Mouse (Mus musculus) kidney, postnatal 0 days (tissue): ENCODE results near the gene Rhebl1. TPM values are rescaled to one million over a fixed set of nuclear protein-coding genes. Genes with fewer than 3 reads are reported as not detected.

Source experiments
- ATAC-seq: fragments of 200-750 bp; cut with Nextera tagmentation; replicated peaks from 2 replicates; pipeline ENCODE4 v1.8.0; 2017; ENCODE audit warnings: low read depth, moderate number of reproducible peaks, moderate TSS enrichment, moderate library complexity; ENCODE audit not compliant: low FRiP score
- DNase-seq: peaks from one replicate; pipeline ENCODE4 v3.0.0-alpha.2; 2016; ENCODE audit warnings: low spot score
- H3K27ac ChIP-seq: fragments of 300-500 bp; sonication (generic); 2 replicates; pipeline ENCODE4 v1.5.1; 2014; ENCODE audit warnings: mild to moderate bottlenecking
- H3K27me3 ChIP-seq: fragments of 300-500 bp; sonication (generic); 2 replicates; pipeline ENCODE4 v1.6.1; 2014; ENCODE audit warnings: low read length, mixed read lengths; ENCODE audit not compliant: insufficient read depth
- H3K36me3 ChIP-seq: fragments of 300-500 bp; sonication (generic); 2 replicates; pipeline ENCODE4 v1.6.1; 2014; ENCODE audit warnings: low read length, mixed read lengths; ENCODE audit not compliant: insufficient read depth
- H3K4me1 ChIP-seq: fragments of 300-500 bp; sonication (generic); replicated peaks from 2 replicates; pipeline ENCODE4 v1.6.1; 2014; ENCODE audit warnings: antibody characterized with exemption, low read length, mixed read lengths; ENCODE audit not compliant: insufficient read depth
- H3K4me2 ChIP-seq: fragments of 300-500 bp; sonication (generic); 2 replicates; pipeline ENCODE4 v1.6.1; 2014; ENCODE audit warnings: mild to moderate bottlenecking, low read length, moderate library complexity, mixed read lengths
- H3K4me3 ChIP-seq: fragments of 300-500 bp; sonication (generic); replicated peaks from 2 replicates; pipeline ENCODE4 v1.5.1; 2014; ENCODE audit warnings: low read depth, low read length
- H3K9ac ChIP-seq: fragments of 300-500 bp; sonication (generic); 2 replicates; pipeline ENCODE4 v1.6.1; 2014; ENCODE audit warnings: low read depth, low read length
- H3K9me3 ChIP-seq: fragments of 300-500 bp; sonication (generic); replicated peaks from 2 replicates; pipeline ENCODE4 v1.6.1; 2016; ENCODE audit warnings: low read length, inconsistent platforms, mixed read lengths
- CTCF ChIP-seq: IDR thresholded peaks from 2 replicates; pipeline ENCODE4 v1.5.1; 2016; ENCODE audit warnings: antibody characterized with exemption, low read depth, mild to moderate bottlenecking, moderate library complexity
- WGBS: fragments of 180-500 bp; shearing (Covaris S2); extraction: QIAGEN DNeasy Blood & Tissue Kit; methylation state at CpG from one replicate; pipeline ENCODE4 v1.1.7; 2014; 5-methylcytosine and 5-hydroxymethylcytosine counted together
- polyA plus RNA-seq: library from polyadenylated mRNA; unstranded; fragments of >200 nt; fragmentation: Nextera tagmentation; extraction: Ambion mirVana; gene quantifications from 2 replicates; pipeline ENCODE4 v1.2.1, GENCODE M21; 2015

The Rhebl1 gene
- polyA plus RNA-seq, 1 experiment from 2014 or later, result 15.4 TPM

GRCm38 (mm10) chr15:98849956-98850600, 44.3 kb downstream of the Rhebl1 start:
- Histone ChIP-seq H3K9me3 (no peaks in the 10 kb centered on the region), H3K4me2 (no peak overlapping the region), H3K27ac (no peak overlapping the region), H3K36me3 (peaks cover 92% of the 10 kb centered on the region), H3K4me1 (no peaks in the 10 kb centered on the region), H3K4me3 (no peak overlapping the region), H3K27me3 (no peaks in the 10 kb centered on the region), H3K9ac (no peak overlapping the region)
- no peak for DNase-seq
- ATAC-seq, result no peak
- 87% methylated on average over 16 of the region's 16 CpGs for WGBS
- TF ChIP-seq CTCF, result no peak

GRCm38 (mm10) chr15:98849165-98849564, 45.2 kb downstream of the Rhebl1 start:
- WGBS, result 96% methylated on average over 11 of the region's 11 CpGs
- Histone ChIP-seq H3K27me3 (no peaks in the 10 kb centered on the region), H3K36me3 (peaks cover 92% of the 10 kb centered on the region), H3K27ac (no peak overlapping the region), H3K9ac (no peak overlapping the region), H3K4me3 (no peak overlapping the region), H3K4me1 (no peaks in the 10 kb centered on the region), H3K9me3 (no peaks in the 10 kb centered on the region), H3K4me2 (no peak overlapping the region)
- no peak for TF ChIP-seq CTCF
- no peak for DNase-seq
- no peak for ATAC-seq

GRCm38 (mm10) chr15:98846140-98846539, 48.2 kb downstream of the Rhebl1 start:
- TF ChIP-seq CTCF, result no peak
- DNase-seq (no peak), ATAC-seq (no peak)
- Histone ChIP-seq H3K36me3 (peaks cover 89% of the 10 kb centered on the region), H3K9me3 (no peaks in the 10 kb centered on the region), H3K4me2 (no peak overlapping the region), H3K4me3 (no peak overlapping the region), H3K4me1 (no peaks in the 10 kb centered on the region), H3K9ac (no peak overlapping the region), H3K27ac (no peak overlapping the region), H3K27me3 (no peaks in the 10 kb centered on the region)
- 87% methylated on average over 8 of the region's 8 CpGs for WGBS

- TF ChIP-seq CTCF, result no peak
- 98% methylated on average over 2 of the region's 2 CpGs for WGBS
- Histone ChIP-seq H3K4me3 (no peak overlapping the region), H3K36me3 (peaks cover 90% of the 10 kb centered on the region), H3K4me1 (no peaks in the 10 kb centered on the region), H3K4me2 (no peak overlapping the region), H3K27me3 (no peaks in the 10 kb centered on the region), H3K9ac (no peak overlapping the region), H3K9me3 (no peaks in the 10 kb centered on the region), H3K27ac (no peak overlapping the region)
- DNase-seq (no peak), ATAC-seq (no peak)
Measured at GRCm38 (mm10) chr15:98845149-98845548, 49.2 kb downstream of the Rhebl1 start.

GRCm38 (mm10) chr15:98843595-98844223, 50.6 kb downstream of the Rhebl1 start:
- Histone ChIP-seq H3K4me3 (no peak overlapping the region), H3K9ac (no peak overlapping the region), H3K4me1 (no peaks in the 10 kb centered on the region), H3K27me3 (no peaks in the 10 kb centered on the region), H3K36me3 (peaks cover 90% of the 10 kb centered on the region), H3K4me2 (no peak overlapping the region), H3K9me3 (no peaks in the 10 kb centered on the region), H3K27ac (no peak overlapping the region)
- no peak for ATAC-seq
- no peak for DNase-seq
- no peak for TF ChIP-seq CTCF
- WGBS, result 95% methylated on average over 11 of the region's 11 CpGs

GRCm38 (mm10) chr15:98839671-98840585, 54.4 kb downstream of the Rhebl1 start:
- WGBS, result 93% methylated on average over 30 of the region's 30 CpGs
- no peak overlapping the region for H3K9ac ChIP-seq

More at GRCm38 (mm10) chr15:98839671-98840585, 54.4 kb downstream of the Rhebl1 start:
- Histone ChIP-seq H3K27ac (no peak overlapping the region), H3K36me3 (peaks cover 96% of the 10 kb centered on the region), H3K4me3 (no peak overlapping the region), H3K4me1 (no peaks in the 10 kb centered on the region), H3K4me2 (no peak overlapping the region), H3K27me3 (no peaks in the 10 kb centered on the region), H3K9me3 (no peaks in the 10 kb centered on the region)
- DNase-seq, result no peak
- no peak for ATAC-seq
- TF ChIP-seq CTCF, result no peak
